Mouse (Mus musculus): ENCODE data around the gene Olfr1466.

Gene Olfr1466

DNA sequence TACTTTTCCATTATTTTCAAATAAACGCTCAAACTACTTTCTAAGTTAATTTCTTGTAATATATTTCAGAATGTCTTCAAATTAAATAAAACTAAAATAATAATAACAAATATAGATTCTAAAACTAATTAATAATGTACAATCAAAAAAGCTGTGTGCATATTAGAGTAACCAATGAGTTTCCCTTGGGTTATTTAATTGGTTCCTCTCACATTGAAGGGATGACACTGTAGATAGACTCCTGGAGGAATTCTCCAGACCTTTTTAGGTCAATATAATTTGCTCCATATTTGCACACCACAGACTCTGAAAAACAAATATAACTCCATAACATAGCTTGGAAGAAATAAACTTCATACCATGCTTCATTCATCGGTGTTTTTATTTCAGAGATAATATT, at the start of gene Olfr1466:
Olfr1466 (plus strand) TSS at position 301 of the 400 bp plus-strand sequence.
- in situ Hi-C loops (cut with MboI, MseI) = no loop called here

DNA sequence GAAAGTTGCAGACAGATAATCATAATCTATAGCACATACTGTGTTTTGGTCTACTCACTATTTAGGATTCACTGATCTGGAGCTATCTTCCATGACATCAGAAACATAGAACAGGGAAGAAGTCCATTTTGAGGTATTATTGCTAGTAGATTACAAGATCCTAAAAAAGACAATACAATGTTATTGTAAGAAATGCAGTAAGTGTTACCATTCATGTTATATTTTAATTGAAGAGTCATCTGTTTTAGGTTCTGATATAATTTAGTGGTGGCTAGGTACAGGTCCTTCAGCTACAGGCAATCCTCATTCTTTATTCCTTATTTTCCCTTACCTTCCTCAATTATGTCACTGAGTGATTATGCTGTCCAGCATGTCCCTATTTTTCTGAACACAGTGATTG, 23.2 kb upstream of the Olfr1466 start, which contains the start of gene Olfr1465:
Olfr1465 (minus strand) TSS at position 101 of the 400 bp plus-strand sequence.
- in situ Hi-C loops (cut with MboI, MseI) = no loop called here

DNA sequence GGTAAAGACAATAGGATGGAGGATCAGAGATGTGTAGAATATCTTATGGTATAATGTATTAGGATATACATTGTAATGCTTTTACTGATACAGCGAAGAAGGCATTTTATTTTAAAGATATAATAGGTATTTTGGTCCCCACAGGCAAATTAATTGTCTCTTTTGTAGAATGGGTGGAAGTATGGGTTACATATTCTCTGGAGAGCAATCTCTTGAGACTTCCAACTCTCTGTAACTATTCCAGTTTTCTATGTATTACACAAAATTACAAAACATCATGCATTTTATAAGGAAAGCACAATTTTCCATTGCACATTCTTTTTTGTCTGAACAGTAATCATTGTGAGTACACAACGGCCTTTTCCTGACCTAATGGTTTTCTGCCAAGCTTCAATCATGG, 23.3 kb downstream of the Olfr1466 start, which contains the start of gene Olfr1467:
Olfr1467 (plus strand) TSS at position 301 of the 400 bp plus-strand sequence.
- in situ Hi-C loops (cut with MboI, MseI) = no loop called here
